In the genomic region with DNA sequence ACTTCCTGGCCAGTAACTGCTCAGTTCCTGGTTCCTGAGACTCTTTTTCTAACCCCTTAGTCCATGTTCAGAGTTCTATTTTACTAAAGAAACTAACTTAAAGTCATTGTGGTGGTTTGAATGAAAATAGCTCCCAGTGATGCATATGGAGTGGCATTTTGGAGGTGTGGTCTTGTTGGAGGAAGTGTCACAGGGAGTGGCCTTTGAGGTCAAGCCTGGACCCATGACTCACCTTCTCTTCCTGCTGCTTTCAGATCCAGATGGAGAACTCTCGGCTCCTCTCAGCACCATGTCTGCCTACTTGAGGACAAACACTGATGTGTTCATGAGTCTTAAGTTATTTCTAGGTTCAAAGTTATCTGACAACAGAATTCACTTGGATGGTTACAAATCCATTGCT, we compare ENCODE assay signal across 23 mouse cellular contexts.
"Had no signal": no experiment of that assay in that cellular context is flagged by ENCODE, and none has a peak within 500 bp of the region (broad histone marks: within the 10 kb centered on the region; RNA-seq: fewer than 3 reads in every experiment).

No protein-coding gene starts in this region.

- H3K27me3 ChIP-seq: limb, embryonic 15.5 days; liver, embryonic 12.5 days; liver, embryonic 15.5 days; lung, embryonic 15.5 days; megakaryocyte, embryonic 14.5 days; midbrain, embryonic 13.5 days; neural tube, embryonic 12.5 days; neural tube, embryonic 15.5 days; stomach, embryonic 15.5 days had no signal

- H3K4me1 ChIP-seq: limb, embryonic 12.5 days; limb, embryonic 15.5 days; liver, embryonic 12.5 days; liver, embryonic 15.5 days; megakaryocyte, embryonic 14.5 days; midbrain, embryonic 10.5 days; midbrain, embryonic 13.5 days; neural tube, embryonic 12.5 days; neural tube, embryonic 15.5 days; stomach, embryonic 15.5 days had no signal

- H3K27ac ChIP-seq: kidney, postnatal 0 days; limb, embryonic 12.5 days; limb, embryonic 15.5 days; liver, embryonic 12.5 days; liver, embryonic 15.5 days; lung, embryonic 15.5 days; midbrain, embryonic 10.5 days; midbrain, embryonic 13.5 days; neural tube, embryonic 12.5 days; neural tube, embryonic 15.5 days; stomach, embryonic 15.5 days had no signal

- H3K36me3 ChIP-seq: limb, embryonic 12.5 days; limb, embryonic 15.5 days; liver, embryonic 12.5 days; liver, embryonic 15.5 days; lung, embryonic 15.5 days; midbrain, embryonic 10.5 days; midbrain, embryonic 13.5 days; neural tube, embryonic 12.5 days; neural tube, embryonic 15.5 days; stomach, embryonic 15.5 days had no signal

- ATAC-seq: liver, embryonic 12.5 days; midbrain, embryonic 13.5 days had no signal

- H3K4me3 ChIP-seq: limb, embryonic 12.5 days; limb, embryonic 15.5 days; liver, embryonic 12.5 days; liver, embryonic 15.5 days; lung, embryonic 15.5 days; megakaryocyte, embryonic 14.5 days; midbrain, embryonic 10.5 days; midbrain, embryonic 13.5 days; neural tube, embryonic 12.5 days; neural tube, embryonic 15.5 days; stomach, embryonic 15.5 days had no signal

- DNase-seq: kidney, adult 2 months; kidney, postnatal 25 days; left cerebral cortex, postnatal 4 days; lung, adult 18-20 months; lung, postnatal 10 days; lung, postnatal 36 days; right cerebral cortex, adult 18-20 months; right cerebral cortex, postnatal 14 days; right cerebral cortex, postnatal 4 days; thymus, adult 18-20 months; thymus, postnatal 36 days had no signal

- H3K9me3 ChIP-seq: limb, embryonic 15.5 days; liver, embryonic 15.5 days; lung, embryonic 15.5 days; midbrain, embryonic 10.5 days; midbrain, embryonic 13.5 days; neural tube, embryonic 12.5 days; neural tube, embryonic 15.5 days; stomach, embryonic 15.5 days had no signal

- H3K4me2 ChIP-seq: limb, embryonic 12.5 days; limb, embryonic 15.5 days; liver, embryonic 12.5 days; liver, embryonic 15.5 days; lung, embryonic 15.5 days; midbrain, embryonic 13.5 days; neural tube, embryonic 12.5 days; neural tube, embryonic 15.5 days; stomach, embryonic 15.5 days had no signal

- H3K9ac ChIP-seq: limb, embryonic 12.5 days; limb, embryonic 15.5 days; liver, embryonic 12.5 days; liver, embryonic 15.5 days; lung, embryonic 15.5 days; midbrain, embryonic 13.5 days; neural tube, embryonic 12.5 days; neural tube, embryonic 15.5 days; stomach, embryonic 15.5 days had no signal
